Mouse (Mus musculus) spleen, adult 2 months (tissue): ENCODE data around the gene 1810037I17Rik. TPM values are rescaled to one million over a fixed set of nuclear protein-coding genes. Genes with fewer than 3 reads are reported as not detected.

ENCODE experiments used
- DNase-seq, 2 experiments: peaks; one replicate each; pipeline versions ENCODE4 v3.0.0 to v3.0.0-alpha.2; 2012 to 2021; ENCODE audit warnings: low spot score in 2 of 2, low read depth in 1 of 2
- H3K27ac ChIP-seq: fragments of 200-500 bp; 2 replicates; pipeline ENCODE4 v1.5.1; 2012; ENCODE audit warnings: low read length, inconsistent platforms; ENCODE audit not compliant: insufficient read depth
- H3K27me3 ChIP-seq: fragments of 200-500 bp; 2 replicates; pipeline ENCODE4 v1.6.1; 2012; ENCODE audit warnings: mild to moderate bottlenecking, moderate library complexity, low read length, inconsistent platforms; ENCODE audit not compliant: control insufficient read depth, insufficient read depth
- H3K36me3 ChIP-seq: fragments of 200-500 bp; 2 replicates; pipeline ENCODE4 v1.6.1; 2012; ENCODE audit warnings: mild to moderate bottlenecking, low read length, inconsistent platforms; ENCODE audit not compliant: control insufficient read depth, insufficient read depth
- H3K4me1 ChIP-seq: fragments of 200-500 bp; 2 replicates; pipeline ENCODE4 v1.6.1; 2011; ENCODE audit warnings: inconsistent platforms; ENCODE audit not compliant: control insufficient read depth, insufficient read depth, insufficient read length
- H3K4me3 ChIP-seq: fragments of 200-500 bp; 2 replicates; pipeline ENCODE4 v1.5.1; 2011; ENCODE audit warnings: mild to moderate bottlenecking, inconsistent platforms; ENCODE audit not compliant: insufficient read depth, insufficient read length; ENCODE audit errors: extremely low read depth
- CTCF ChIP-seq: fragments of 200-500 bp; IDR thresholded peaks from 2 replicates; pipeline ENCODE4 v1.5.1; 2011; ENCODE audit warnings: mild to moderate bottlenecking, inconsistent platforms; ENCODE audit not compliant: insufficient read depth, insufficient read length, insufficient replicate concordance; ENCODE audit errors: extremely low read depth
- POLR2A ChIP-seq: fragments of 200-500 bp; IDR thresholded peaks from 2 replicates; pipeline ENCODE4 v1.6.1; 2011; ENCODE audit warnings: low read depth, low read length, inconsistent platforms
- WGBS: fragments of 180-500 bp; shearing (Covaris S2); methylation state at CpG from one replicate; pipeline ENCODE4 v1.1.7; 2018; 5-methylcytosine and 5-hydroxymethylcytosine counted together
- polyA plus RNA-seq: library from polyadenylated mRNA; depleted of rRNA; stranded (reverse); fragments of >200 nt; gene quantifications from 2 replicates; pipeline ENCODE4 v1.2.3, GENCODE M21; 2012; rRNA removed

The 1810037I17Rik gene
- polyA plus RNA-seq, 1 experiment: 16.0 TPM

DNA sequence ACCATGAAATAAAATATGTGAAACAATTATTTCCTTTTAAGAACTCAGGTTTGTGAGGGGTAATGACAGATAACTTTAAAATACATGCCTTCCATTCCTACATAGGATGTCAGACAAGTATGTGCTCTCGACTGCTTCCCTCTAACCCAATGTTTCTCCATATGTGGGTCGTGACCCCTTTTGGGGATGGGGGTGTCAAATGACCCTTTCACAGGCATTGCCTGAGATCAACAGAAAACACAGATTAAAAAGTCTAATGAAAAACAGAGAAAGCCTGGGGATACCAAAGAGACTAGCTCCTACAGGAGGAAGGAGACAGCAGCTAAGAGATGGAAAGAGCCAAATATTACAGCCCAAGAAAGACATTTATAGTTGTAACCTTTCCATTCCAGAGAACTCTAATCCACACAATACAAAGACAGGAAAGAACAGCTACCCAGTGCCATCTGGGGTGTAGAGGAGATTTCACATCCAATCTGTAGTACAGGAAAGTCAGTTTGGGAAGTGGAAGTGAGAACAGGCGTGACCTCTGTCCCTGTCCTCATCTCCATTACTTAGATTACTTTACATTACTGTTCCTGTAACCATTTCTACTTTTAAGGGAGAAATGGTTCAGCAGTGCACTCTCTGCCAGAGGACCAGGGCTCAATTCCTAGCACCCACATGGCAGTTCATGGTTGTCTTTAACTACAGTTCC is 48.3 kb downstream of the 1810037I17Rik start:
- Histone ChIP-seq H3K4me1 (no peaks in the 10 kb centered on the region), H3K27ac (no peak overlapping the region), H3K27me3 (no peaks in the 10 kb centered on the region), H3K36me3 (peaks cover 4% of the 10 kb centered on the region; the same call in 1 of the 2 replicates), H3K4me3 (no peak overlapping the region)
- TF ChIP-seq POLR2A (no peak), CTCF (no peak)
- 84% methylated on average over 3 of the region's 3 CpGs for WGBS
- no peak for DNase-seq

DNA sequence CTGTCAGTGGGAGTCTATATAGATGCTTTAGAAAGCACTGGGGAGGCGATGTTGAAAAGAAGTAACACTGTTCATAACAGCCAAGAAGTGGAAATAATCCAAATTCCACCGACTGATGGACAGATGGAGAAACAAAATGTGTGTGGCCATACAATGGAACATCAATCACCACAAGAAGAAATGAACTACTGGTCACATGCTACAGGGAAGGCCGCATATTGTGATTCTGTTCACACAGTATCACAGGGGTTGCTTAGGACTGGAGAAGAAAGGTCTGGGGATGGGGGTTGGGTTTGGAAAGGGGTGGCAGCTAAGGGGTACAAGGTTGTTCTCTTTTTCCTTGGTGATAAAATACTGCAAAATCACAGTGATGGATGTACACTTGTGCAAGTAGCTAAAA is 50.8 kb downstream of the 1810037I17Rik start:
- no peak for TF ChIP-seq CTCF
- TF ChIP-seq POLR2A: no peak
- H3K36me3 ChIP-seq: peaks cover 1% of the 10 kb centered on the region; the same call in 1 of the 2 replicates
- no peaks in the 10 kb centered on the region for H3K4me1 ChIP-seq
- 87% methylated on average over 3 of the region's 3 CpGs for WGBS
- no peak for DNase-seq
- H3K27ac ChIP-seq: no peak overlapping the region
- no peak overlapping the region for H3K4me3 ChIP-seq
- no peaks in the 10 kb centered on the region for H3K27me3 ChIP-seq

DNA sequence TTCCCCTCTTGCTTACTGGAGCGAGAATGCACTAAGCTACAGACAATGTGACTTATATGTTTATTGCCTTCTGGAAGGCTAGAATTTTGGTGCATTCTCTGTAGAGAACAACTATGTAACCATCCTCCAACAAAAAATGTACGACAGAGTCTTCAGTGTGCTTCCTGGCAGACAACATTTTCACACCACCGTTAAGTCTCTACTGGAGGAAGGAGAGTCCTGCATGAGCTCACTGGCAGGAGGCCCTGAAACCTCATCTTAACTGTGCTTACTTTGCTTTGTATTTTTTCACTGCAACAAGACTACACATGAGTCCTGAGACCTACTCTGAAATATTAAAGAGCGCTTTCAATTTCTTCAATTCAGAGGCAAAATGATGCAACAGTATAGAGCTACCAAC is 51.4 kb downstream of the 1810037I17Rik start:
- Histone ChIP-seq H3K4me1 (no peaks in the 10 kb centered on the region), H3K4me3 (no peak overlapping the region), H3K27me3 (no peaks in the 10 kb centered on the region), H3K36me3 (peaks cover 1% of the 10 kb centered on the region; the same call in 1 of the 2 replicates), H3K27ac (no peak overlapping the region)
- DNase-seq: no peak
- WGBS: 71% methylated on average over 4 of the region's 4 CpGs
- TF ChIP-seq POLR2A (no peak), CTCF (no peak)

Other genes with a start within 250 kb of the 1810037I17Rik start
- gene Pde5a, start 195.3 kb upstream of the 1810037I17Rik start, polyA plus RNA-seq: 1.3 and 1.4 TPM in 2 replicates
- gene Fabp2, start 29.1 kb upstream of the 1810037I17Rik start, polyA plus RNA-seq: not detected in 2 replicates
- not detected in 2 replicates for gene Gm10959, start 4.8 kb upstream of the 1810037I17Rik start, polyA plus RNA-seq
- 1.4 TPM in 2 replicates for gene Usp53, start 60.3 kb downstream of the 1810037I17Rik start, polyA plus RNA-seq
- gene Myoz2, start 110.8 kb downstream of the 1810037I17Rik start, polyA plus RNA-seq: not detected in 2 replicates